Mouse (Mus musculus) adrenal gland (tissue): ENCODE data around the gene Map2k3.

ENCODE experiments used
- intact Hi-C: fragments of 180-260 bp; cut with DNase I; formaldehyde crosslinking; loops from one replicate; pipeline ENCODE4 v1.15.1; 2025

The Map2k3 gene

GRCm38 (mm10) chr11:60924498-60924897 lies 7.3 kb upstream of the Map2k3 start:
- intact Hi-C loops = no loop called here

- intact Hi-C loops = no loop called here
Observed at GRCm38 (mm10) chr11:60924981-60925380, 6.9 kb upstream of the Map2k3 start.

DNA sequence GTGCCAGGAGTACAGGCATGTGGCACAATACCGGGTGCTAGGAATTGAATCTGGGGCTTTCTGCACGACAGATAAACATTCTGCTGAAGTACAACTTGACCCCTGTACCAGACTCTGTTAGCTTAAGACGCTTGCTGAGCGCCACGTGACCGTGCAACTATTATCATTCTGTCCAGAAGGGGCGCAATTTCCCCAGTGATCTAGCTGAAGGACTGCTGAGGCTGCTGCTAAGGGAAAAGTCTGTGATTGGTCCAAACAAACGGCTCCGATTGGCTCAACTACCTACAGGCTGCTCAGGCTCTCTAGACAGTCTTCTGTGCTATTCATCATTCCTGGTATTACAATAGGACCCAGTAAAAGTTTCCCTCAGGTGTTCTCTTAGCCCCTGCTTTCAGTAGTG lies 4.6 kb upstream of the Map2k3 start:
- intact Hi-C loops = no loop called here

- intact Hi-C loops = no loop called here
Observed at GRCm38 (mm10) chr11:60930724-60931281, 1.0 kb upstream of the Map2k3 start.

GRCm38 (mm10) chr11:60931282-60931868 lies 458 bp upstream of the Map2k3 start:
- intact Hi-C loops = no loop called here

GRCm38 (mm10) chr11:60932503-60933020 lies 729 bp downstream of the Map2k3 start:
- intact Hi-C loops = no loop called here

DNA sequence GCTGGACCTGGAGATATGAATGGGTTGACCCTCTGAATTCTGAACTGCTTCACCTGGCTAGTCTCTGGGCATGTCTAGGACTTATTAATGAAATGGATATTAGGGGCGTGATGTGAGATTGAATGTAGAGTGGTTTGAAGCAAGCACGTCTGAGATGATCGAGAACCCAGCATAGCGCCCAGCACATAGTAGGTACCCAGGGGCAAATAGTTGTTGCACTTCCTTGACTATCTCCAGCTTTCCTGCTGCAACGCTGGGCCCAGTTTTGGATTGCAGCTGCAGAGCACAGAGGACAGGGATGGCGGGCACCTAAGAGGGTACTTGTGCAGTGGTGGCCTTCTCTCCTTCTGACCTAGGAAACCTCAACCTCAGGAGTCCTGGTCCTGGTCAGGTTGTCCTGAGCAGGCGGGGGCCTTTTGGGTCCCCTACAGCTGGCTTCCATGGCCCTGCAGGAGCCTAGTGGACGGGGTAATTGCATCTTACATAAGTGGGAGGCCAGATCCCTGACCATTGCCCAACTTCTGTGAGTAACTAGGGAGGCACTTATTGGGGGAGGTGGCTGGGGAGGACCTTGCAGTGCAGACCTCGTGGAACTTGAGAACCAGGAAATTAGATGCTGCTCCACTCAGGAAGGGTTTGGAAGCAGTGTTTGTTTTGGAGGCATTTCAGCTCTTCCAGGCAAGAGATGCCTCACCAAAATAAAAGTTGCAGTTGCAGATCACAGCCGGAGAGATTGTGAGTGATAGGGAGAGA lies 1.5 kb downstream of the Map2k3 start:
- intact Hi-C loops = no loop called here

DNA sequence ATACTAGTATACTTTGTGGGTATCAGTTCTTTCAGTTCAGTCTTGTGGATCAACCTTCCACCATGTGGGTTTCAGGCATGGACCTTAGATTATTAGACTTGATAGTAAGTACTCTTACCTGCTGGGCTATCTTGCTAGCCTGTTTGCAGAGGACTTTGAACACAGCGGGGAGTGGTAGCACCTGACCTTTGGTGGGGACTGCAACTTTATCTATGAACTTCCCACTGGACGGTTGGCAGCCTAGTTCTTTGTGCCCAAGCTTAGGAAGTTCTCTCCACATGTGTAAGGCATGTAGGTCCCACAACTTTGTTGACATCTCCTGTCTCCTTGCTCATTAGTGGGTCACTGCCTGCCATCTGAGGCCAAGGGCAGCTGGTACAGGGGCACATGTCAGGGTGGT lies 3.0 kb downstream of the Map2k3 start:
- intact Hi-C loops = no loop called here

DNA sequence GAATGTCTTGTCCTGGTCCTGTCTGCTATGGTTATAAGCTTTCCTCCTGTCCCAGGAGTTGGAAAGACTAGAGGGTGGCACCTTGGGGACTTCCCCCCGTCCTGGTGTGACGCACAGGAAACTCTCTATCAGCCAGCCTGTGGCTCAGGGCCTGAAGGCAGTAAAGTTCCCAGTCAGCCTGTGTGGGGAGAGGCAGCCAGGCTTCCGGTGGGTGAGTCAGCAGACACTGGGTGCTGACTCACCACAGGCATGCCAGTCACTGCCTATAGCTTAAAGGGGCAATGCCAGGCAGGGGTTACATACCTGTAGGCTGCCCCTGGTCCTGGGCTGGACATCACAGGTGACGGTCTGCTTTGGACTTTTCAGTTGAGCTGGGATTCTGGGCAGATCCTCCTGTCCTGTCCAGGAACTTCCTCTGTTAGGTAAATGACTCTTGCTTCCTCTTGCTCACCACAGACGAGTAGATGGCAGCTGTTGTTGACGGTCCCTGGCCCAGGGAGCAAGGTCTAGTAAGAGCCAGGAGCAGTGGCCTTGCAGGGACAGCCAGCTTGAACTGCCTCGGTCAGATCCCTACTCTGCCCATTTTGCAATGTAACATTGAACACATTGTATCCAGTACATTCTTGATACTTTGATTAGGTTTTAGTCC lies 3.6 kb downstream of the Map2k3 start:
- intact Hi-C loops = no loop called here

DNA sequence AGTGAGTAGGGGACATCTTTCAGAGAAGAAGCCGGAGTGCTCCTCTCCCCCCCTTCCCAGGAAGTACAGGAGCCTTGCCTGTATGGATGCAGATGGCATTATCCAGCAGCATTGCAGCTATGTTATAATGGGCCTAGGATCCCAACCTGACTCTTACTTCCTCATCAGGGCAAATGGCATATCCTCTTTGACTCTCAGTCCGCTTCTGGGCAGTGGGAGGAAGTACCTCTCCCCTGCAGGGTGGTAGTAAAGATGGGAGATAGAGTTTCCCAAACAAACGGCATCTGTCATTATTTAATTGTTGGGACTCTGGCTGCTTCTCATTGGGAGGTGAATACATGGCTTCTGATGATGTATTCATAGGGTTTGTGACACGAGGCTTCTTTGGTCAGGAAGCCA lies 4.1 kb downstream of the Map2k3 start:
- intact Hi-C loops = no loop called here

- intact Hi-C loops = no loop called here
Observed at GRCm38 (mm10) chr11:60937611-60938010, 5.8 kb downstream of the Map2k3 start.

DNA sequence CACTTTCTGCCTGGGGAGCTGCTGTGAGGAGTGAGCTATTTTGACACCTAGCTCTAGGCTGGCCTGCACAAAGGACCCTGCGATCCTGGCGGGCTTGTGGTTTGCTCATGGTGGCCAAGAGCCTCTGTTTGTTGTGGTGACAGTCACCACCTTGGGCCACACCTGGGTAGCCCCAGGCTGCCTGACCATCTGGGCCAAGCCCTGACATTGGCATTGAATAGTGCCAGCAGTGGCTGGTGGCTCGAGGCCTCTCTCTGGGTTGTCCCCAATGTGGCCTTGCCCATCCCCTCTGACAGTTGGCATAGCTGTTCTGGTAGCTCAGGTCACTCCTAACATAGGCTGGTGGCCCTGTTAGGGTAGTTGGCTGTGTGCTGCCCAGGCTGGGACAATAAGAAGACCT lies 7.7 kb downstream of the Map2k3 start:
- intact Hi-C loops = no loop called here

DNA sequence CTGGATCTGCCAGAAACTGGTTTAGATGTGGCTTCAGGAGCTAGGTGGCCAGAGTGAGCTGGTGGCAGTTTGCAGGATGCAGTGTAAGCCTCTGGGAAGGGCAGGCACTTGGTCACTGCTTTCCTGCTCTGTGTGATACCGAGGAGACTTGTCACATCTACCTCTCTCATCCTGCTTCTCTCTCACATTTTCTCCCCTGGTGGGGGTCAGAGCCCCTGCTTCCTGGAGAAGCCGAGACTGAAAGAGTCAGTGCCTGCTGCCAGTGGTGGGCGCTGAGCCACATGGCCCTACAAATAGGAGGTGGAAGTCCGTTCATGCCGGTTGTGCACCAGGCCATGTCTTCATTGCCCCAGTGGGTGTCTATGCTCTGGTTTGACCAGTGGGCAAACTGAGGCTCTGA lies 8.7 kb downstream of the Map2k3 start:
- intact Hi-C loops = no loop called here

GRCm38 (mm10) chr11:60941370-60941769 lies 9.5 kb downstream of the Map2k3 start:
- intact Hi-C loops = no loop called here

- intact Hi-C loops = no loop called here
Observed at GRCm38 (mm10) chr11:60942263-60943015, 10.6 kb downstream of the Map2k3 start.

DNA sequence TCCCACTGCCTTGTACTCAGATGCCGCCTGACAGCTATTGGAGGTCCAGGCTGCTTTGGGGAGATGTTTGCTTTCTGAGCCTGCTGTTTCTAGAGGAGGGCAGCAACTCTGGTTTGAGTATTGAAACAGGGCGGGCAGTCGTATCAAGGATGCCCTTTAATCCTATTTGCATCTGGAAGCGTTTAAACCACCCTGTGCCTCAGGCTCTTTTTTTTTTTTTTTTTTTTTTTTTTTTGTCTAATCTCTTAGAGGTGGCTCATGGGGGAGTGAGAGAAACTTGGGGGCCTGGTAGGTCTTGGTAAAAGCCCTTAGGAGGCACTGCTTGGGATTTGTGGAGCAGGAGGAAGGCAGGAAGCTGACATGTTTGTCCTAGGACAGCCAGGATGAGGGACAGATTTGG lies 13.2 kb downstream of the Map2k3 start:
- intact Hi-C loops = no loop called here

DNA sequence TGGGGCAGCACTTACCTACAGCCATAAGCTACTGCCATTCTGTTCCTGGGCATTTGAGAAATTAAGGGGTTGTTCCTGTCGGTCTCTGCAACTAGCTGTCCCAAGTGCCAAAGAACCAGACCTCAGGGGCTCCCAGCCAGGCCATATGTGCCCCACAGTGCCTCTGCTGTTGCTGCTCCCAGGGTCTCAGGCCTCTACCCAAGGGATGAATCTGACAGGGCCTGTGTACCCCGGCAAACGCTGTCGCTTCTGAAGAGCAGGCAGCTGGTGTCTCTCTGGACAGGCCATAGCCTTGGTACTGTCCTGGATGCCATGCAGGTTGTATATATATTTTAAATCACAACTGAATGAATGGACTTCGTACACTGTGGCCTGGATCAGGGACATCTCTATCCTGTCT lies 20.1 kb downstream of the Map2k3 start:
- intact Hi-C loops = loop anchor here (5.0 kb wide), 1 partner anchor 90 kb away; no protein-coding TSS in a partner anchor

DNA sequence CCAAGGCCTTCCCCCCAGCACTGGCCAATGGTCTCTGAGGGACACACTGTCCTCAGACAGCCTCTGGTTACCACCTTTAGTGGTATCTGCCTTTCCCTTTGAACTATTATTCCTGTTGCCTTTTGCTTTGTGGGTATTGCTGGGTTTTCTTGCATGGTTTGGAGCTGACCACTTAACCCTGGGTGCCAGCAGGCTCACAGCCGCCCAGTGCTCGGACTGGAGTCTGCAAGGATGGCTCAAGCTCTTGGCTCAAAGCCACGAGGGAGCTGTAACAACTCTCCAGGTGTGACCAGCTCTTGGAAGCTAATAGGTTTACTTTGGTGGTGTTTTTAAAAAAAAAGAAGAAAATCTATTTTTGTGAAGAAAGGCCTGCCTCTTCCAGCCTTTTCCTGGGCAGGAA lies 20.5 kb downstream of the Map2k3 start:
- intact Hi-C loops = loop anchor here (5.0 kb wide), 1 partner anchor 90 kb away; no protein-coding TSS in a partner anchor

DNA sequence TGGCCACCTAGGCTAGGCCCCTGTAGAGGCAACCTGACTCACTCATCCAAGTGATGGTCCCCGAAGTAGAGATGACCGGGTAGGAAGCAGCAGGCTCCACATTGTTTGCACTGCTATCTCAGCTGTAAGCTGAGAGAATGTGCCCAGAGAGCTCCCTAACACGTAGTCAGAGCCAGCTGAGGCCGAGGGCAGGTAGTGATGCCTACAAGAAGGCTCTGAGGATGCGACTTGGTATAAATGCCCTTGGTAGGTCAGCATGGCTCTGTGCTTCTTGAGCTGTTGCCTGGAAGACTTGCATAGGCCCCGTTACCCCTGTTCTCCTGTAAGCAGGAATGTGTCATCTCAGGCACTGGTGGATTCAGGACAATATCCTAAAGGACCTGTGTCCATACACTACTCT lies 21.2 kb downstream of the Map2k3 start:
- intact Hi-C loops = loop anchor here (5.0 kb wide), 1 partner anchor 89 kb away; no protein-coding TSS in a partner anchor

GRCm38 (mm10) chr11:60953803-60954202 lies 22.0 kb downstream of the Map2k3 start:
- intact Hi-C loops = loop anchor here (2.0 to 5.0 kb wide), 2 partner anchors 88 to 137 kb away; no protein-coding TSS in a partner anchor
